Mouse (Mus musculus) adipocyte (in vitro differentiated cells): ENCODE data around the gene Sytl3.
"Not testable (repeated sequence)": the region's sequence is repeated elsewhere in the genome, so short reads cannot be mapped to it uniquely, and the experiment has no call there.

ENCODE experiments used
- DNase-seq: peaks from one replicate; pipeline ENCODE4 v3.0.0-alpha.2; 2016; ENCODE audit warnings: low spot score

The Sytl3 gene

DNA sequence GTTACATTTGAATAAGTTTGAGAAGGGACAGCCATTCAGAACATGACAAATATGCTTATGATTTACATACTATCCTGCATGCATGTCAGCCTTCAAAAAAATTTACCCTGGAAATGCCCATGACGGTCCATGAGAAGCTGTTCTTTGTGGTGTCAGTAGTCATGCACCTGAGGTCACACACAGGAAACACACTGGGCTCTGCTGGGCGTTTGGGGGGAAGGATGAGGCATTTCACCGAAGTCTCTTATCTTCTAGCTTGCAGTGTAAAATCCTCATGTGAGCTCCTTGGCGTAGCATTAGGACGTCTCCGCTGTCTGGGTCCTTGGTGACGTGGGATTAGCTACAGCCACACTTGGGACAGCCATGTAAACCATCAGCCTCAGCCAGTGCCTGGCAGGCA, at the start of gene Sytl3:
Gene Sytl3 (plus strand): TSS at position 293 of the 400 bp plus-strand sequence.
- not testable (repeated sequence) for DNase-seq

DNA sequence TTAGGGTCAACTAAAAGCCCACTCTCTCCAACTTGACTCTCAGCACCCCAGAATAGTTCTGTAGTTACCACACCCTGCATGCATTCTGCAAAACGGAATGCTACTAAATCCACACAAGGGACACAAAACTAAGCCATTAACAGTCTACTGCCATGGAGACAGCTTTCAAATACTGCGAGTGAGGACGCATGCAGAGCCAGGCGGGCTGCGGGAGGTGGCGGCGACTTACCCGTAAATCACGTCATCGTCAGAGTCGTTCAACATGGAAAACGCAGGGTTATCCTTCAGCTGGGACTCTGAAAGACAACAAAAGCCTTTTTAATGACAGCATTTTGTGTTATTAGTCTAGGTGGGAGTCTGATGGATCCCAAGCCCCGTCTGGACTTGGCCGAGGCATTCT, 45.4 kb upstream of the Sytl3 start:
- DNase-seq = not testable (repeated sequence)

DNA sequence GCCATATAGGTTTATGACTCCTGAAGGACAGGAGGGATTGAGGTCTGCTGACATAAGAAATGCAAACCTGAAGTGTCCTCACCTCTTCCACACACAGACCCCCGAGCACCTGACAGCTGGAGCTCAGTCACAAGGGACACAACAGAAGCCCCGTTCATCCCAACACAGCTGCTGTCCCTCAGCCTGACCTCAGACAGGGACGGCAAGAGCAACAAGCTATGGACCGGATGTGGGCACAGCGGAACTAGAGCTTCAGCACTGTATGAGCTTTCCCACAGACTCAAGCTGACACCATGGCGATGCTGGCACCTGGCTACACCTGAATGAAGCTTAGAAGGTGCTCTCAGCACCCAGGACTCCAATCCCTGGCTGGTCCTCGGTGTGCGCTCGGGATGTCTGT, 44.6 kb upstream of the Sytl3 start:
- not testable (repeated sequence) for DNase-seq

DNA sequence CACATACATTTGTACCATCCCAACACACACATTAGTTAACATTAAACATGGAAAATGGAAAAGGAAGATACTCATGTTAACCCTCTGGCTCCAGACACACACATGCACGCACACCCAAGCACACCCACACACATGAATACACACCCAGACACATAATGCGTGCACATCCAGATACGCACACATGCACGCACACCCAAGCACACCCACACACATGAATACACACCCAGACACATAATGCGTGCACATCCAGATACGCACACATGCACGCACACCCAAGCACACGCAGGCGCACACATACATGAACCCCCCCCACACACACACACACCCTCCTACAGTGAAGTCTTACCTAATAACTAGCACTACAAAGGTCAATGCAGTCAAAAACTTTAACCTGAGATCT, 42.2 kb upstream of the Sytl3 start:
- DNase-seq = not testable (repeated sequence)

DNA sequence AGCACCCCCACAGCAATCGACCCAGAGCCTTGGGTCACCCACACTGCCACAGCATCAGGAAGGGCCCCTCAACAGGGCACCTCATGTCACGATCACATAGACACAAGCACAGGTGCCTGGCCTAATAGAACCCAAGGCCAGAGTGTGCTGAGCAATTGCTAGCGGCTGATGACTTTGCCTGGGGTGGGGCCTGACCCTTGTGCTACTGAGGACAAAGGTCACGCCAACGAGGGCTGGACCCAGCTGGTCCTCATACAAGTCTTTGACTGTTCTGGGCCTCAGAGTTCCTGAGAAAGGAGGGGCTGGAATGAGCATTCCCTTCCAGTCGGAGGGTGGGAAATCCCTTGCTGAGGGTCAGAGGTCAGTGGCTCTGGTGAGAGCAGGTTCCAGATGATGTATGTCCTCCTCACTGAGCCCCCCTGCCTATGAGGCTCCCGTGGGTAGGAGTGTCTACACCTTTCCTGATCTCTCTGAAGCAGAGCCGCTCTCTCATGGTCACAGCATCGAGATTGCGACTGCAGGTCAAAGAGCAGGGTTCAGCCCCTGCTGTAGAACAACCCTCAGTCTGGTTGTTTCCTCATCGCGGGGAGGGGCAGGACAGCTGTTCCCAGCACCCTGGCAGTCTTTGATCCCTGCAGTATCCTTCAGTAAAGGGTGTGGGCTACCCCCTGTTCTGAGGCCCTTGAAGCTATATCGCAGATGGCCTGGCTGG, 41.0 kb upstream of the Sytl3 start:
- DNase-seq = not testable (repeated sequence)

DNA sequence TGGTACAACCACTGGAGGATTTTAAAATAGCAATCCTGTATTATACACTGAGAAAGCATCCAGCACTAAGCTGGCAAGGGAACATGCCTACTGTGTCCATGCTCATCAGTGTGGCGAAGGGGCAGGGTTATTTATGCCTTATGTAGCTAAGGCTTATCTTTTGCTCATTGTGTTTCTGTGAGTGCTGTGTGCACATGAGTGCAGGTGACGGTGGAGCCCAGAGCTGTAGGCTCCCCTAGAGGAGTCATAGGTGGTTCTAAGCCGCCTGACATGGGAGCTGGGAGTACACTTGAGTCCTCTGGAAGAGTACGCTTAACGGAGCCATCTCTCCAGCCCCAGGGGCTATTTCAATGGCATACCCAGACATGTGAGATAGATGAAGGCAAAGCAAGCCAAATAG, 39.6 kb upstream of the Sytl3 start:
- not testable (repeated sequence) for DNase-seq

DNA sequence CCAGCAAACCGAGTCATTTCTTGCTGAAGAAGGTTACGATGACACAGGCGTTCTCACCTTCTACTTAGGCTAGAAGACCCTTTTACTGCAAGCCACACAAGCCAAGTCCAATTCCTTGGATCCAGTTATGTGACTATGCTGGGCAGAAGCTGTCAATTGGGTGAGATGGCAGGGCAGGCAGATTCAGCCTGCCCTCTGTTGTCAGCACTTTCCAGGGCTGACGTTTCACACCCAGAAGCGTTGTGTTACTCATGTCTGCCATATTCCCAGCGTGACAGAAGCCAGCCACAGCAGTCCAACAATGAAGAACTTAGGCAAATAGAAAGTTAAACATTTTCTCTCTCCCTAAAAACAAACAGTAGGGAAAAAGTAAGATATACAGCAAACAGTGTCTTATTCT, 38.9 kb upstream of the Sytl3 start:
- not testable (repeated sequence) for DNase-seq

DNA sequence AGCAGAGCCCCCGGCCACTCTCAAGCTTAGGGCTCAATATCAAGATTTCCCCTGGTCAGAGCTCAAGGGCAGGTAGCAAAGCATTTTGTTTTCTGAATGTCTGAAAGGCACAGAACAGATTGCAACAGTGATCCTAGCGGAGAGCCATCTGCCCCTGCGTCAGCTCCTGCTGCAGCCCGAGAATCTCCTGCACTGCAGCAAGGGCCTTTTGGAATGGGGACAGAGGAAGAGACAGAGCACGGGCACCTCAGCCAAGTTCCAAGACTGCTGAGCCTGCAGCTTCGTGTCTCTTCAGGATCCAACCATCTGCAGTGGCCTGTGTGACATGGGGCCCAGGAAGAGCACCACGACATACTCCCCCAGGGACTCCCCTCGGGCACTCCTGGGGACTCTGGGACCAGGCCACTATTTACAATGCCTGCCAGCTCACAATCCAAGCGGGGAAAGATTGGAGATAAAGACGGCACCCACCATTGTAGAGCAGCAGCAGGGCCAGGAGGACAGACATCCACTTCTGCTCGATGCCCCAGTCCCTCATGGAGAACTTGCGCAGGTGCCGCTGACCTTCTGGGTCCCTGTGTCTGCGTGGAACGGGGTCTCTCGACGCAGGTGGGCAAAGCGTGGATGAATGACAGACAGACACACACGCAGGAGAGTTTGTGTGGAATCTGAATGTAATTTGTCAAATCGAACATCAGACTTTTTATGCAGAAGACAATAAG, 38.0 kb upstream of the Sytl3 start:
- DNase-seq = not testable (repeated sequence)

DNA sequence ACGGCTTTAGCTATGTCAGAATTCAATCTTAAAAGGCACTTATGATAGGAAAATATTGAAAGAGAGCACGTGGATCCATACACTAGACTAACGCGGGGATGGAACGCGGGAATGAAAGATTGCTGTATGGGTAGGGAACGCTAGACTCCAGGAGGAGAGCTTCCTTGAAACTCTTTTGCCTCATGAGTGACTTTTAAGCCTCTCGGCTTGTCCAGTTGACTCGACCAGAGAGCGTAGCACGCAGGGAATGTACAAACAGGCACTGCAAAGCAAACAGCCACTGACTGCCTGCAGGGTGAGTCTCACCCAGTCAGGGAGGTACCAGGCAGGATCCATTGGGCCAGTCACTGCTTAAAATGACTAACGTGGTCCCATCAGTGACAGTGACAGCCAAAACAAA, 36.9 kb upstream of the Sytl3 start:
- not testable (repeated sequence) for DNase-seq

DNA sequence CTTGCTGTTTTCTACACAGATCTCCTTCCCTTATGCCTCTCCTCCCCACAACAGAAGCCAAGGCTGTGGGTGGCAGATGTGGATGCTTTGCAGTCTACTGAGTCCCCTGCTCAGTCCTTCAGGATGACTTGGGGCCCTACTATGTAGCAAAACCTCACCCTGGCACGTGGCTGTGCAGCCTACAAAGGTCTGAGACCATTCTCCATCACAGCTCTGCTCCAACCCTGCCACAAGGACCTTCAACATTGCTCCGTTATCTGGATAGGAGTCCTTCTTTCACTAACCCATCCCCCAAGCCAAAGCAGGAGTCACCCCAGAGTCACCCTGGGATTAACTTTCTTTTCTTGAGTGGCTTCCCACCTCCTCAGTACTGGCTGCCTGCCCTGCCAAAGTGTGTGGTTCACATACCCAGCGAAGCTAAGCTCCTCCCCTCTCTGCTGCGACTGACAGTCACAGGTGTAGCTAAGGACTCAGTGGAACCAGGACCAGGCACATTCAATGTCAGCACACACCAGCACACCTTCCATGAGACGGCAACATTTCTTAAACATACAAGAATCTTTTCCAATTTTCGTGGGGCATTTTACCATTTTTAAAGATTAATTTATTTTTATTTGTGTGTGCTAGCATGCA, 33.9 kb upstream of the Sytl3 start:
- DNase-seq = not testable (repeated sequence)

DNA sequence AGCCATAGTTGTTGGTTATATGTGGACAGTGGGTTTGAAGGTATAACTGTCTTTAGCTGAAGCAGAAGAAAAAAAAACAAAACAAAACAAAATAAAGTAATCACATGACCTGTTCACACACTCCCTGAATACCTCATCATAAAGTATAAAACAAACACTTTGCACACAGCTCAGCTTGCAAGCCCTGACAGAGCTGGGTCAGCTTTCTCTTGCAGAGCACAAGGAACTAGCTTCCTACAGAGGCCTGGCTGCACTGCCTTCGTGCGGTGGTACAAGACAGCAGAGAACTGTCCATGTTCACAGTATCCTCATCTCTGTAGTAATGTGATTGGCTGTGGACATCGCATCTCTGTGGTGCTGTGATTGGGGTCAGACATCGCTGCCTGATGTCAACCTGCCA, 28.5 kb upstream of the Sytl3 start:
- not testable (repeated sequence) for DNase-seq

DNA sequence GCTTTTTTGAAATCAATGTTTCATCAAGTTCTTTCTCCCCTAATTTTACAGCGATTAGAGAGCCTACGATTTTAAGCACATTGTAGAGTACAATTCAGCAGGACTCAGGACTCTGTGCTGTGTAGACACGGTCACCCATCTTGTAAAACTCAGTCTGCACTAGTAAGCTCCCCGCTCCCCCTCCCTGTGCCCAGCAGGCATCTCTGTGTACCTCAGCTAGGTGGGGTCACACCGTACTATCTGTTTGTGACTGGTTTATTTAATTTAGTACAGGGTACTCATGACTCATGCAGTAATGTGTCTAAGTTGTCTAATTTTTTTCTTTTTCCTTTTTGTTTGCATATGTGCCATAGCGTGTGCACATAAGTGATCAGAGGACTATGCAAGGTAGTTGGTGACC, 26.0 kb upstream of the Sytl3 start:
- DNase-seq = not testable (repeated sequence)

DNA sequence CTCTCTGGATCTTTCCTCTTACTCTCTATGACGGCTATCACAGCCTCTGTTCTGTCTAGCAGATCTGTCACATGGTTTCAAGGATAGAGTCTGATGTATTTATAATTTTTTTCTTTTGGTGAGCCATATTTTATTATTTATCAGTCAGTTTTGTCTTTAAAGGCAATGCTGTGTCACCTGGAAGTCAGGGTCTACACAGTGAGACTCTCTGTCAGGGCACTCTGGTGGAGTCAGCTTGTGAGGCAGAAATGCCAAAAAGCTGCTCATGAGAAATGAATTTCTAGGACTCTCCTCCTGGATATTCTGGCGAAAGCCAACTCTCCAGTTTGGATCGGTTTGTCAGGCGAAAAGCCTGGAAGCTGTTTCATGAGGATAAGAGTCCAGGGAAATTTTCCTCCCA, 23.1 kb upstream of the Sytl3 start:
- not testable (repeated sequence) for DNase-seq

DNA sequence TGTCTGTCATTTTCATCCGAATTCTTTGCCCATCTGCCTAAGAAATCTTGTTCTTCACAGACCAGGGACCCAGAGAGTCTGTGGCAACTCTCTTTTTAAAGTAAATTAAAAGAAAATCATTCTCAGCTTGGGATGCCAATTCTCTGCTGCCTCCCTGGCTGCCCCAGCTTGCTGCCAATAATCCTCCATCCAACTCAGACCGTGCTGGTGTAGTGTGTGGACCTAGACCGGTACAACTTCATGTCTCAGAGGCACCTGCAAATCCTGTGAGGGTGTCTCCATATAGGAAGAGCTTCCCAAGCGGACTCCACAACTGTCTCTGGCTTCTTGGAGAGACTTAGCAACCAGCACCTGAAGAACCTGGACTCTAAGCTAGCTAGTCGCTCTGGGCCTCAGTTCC, 22.0 kb upstream of the Sytl3 start:
- no peak for DNase-seq

DNA sequence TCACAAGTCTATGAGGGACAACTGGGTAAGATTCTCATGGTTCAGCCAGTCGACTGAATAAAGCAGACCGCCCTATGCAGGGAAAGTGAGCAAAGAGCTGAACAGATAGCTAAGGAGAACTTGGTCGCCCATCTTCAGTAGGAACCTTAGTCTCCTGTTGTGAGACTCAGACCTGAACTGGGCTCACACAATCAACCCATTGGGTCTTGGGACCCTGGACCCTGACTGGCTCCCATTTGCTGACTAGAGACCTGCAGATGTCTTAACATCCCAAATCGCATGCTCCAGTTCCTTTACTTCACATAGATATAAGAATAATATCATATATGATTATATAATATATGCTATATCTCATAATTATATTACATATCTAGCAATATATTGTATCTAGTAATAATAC, 21.5 kb upstream of the Sytl3 start:
- not testable (repeated sequence) for DNase-seq

DNA sequence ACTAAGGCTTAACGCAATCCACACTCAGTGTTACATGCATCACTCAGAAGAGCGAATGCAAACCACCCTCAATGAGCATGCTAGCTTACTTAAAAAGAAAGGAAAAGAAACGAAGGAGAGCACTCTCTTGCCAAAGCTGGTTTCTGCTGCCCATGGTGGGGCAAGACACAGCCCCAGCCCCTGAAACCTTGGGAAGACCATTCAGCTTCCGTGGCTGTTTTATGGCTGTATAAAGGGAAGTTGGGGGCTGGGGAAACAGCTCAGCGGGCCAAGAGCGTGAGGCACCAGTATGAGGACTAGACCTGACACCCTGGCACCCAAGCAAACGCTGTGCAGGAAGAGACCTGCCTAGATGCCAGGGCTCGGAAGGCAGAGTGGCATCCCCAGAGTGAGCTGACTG, 20.4 kb upstream of the Sytl3 start:
- DNase-seq = not testable (repeated sequence)

DNA sequence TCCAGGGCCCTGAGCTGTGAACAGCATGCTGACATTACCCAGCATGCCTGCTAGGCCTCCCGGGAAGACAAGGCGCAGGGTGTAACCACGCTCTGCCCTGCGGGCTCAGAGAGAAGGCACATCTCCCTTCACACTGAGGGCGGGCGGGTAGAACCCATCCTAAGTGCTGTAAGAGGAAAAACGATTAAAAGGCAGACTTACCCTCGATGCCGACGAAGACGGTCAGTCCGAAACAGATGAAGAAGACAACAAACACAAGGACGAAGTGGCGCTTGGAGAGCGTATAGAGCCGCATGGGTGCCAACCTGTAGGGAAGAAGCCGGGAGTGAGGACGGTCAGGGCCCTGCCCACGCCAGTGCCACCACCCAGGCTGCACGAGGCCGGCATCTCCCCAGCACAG, 19.4 kb upstream of the Sytl3 start:
- not testable (repeated sequence) for DNase-seq

DNA sequence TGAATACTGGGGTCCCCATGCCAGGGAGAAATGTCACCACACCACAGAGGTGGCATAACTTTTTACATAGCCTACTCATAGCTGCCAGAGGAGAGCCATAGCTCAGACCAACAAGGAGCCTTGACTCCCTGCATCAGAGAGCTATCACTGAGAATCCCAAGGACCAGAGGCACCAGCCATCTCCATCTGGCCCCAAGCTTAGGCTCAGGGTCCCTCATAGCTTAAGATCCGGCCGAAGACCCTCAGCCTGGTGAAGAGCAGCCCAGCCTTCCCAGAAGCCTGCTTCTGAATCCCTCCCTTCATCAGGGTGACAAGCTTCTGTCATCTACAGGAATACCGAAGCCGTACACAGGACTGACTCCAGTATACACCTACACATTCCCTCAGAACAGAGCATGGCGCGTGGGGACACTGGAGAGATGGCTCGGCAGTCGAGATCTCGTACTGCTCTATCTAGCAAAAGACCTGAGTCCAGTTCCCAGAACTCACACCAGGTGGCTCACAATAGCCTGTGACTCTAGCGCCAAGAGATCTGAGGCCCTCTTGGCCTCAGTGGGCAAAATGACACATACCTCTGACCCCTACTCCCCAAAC, 18.8 kb upstream of the Sytl3 start:
- not testable (repeated sequence) for DNase-seq

DNA sequence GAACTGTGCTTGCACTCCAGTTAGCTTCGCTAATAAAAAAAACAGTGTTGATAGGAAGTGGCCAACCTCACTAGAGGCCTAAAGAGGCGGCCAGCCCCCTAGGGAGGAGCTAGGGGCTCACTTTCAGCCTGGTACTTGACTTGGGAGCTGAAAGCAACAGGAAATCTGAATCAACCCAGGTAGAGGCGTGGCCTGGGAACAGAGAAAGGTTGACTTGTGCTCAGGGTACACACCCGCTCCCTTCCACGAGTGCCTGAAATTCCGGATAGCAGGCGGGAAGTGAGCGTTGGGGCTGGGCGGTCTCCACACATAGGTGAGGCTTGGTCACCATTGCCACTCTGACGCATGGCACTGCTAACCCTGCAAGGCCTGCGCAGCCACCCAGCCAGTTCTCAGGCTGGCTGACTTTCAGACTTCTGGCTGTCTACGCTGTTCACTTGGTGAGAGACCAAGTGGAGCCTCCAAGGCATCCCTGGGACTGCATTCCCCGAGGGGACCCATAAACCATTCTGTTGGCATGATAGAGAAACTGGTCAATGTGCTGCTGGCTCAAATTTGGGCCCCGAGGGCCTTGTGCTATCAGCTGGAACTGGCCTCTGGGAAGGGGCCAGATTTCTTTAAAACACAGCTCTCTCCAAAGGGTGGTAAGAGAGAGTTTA, 18.0 kb upstream of the Sytl3 start:
- DNase-seq = not testable (repeated sequence)

DNA sequence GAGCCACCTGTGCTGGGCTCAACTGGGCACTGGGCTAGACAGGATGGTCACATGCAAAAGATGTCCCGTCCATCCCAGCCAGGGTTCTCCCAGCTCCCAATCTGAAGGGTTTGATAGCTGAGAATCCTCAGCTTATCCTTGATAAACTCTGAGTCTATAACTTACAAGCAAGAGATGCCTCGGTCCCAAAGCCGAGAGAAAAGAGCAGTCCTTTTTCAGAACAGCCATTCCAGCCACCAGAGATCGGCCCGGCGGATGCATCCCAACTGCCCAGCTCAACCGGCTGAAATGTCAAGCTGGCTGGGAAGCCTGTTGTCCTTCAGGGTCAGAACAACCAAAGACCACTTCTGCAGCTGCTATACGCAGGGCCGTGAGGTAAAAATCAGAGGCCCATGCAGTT, 14.7 kb upstream of the Sytl3 start:
- DNase-seq = not testable (repeated sequence)

DNA sequence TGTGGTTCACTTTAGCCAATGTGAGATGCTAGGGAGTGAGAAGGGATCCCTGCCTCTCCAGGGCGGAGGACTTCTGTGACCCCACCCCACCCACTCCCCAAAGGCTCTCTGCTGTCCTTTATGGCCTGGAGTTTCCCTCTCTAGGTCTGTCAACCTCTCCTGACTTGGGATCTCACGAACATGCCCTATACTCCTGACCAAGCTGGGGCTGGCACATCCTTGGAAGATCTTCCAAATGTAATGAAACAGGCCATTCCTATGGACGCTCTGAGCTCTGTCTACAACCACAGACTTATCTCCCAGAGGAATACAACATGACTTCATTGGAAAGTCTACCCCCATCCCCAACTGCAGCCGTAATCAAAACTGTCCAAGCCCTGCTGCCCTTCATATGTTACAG, 14.2 kb upstream of the Sytl3 start:
- not testable (repeated sequence) for DNase-seq

DNA sequence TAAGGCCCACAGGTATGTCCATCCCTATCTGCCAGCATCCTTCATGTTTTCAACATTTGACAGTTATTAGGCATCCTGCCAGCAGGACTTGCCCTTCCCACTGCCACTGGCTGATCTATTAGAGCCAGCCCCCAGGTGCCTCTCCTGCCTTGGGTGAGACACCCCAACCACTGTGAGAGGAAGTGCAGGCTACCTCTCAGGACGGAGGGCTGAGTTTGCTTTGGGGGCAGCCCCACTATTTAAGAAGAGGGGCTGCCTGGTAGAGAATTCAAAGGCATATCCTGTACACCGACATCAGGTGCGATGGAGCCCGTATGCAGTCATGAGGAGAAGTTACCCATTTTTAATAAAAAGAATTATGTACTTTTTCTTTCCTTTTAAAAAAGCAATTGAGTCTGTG, 13.2 kb upstream of the Sytl3 start:
- not testable (repeated sequence) for DNase-seq
